Mouse (Mus musculus): ENCODE measurements around the gene Ccdc9b.

The Ccdc9b gene

DNA sequence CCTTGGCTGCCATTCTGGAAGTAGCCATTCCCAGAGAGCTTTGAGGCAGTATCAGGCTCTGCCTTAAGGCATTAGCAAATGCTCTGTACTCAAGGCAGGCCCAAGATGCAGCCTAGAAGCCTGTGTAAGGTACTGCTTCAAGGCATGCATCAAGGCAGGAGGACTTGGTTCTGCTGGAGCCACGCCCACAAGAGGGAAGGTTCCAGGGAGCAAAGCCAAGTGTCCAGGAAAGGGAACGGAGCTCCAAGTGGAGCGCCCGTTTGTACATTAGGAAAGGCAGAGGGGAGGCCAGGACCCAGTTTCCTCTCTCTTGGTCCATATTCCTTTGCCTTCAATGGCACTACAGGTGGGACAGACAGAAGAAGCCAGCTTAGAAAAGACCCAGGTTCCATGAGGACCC is 54.0 kb downstream of the Ccdc9b start:
- DNase-seq, result peak; percentile 36 to 52

- DNase-seq, result no peak
These were observed 56.0 kb downstream of the Ccdc9b start for GRCm38 (mm10) chr2:118706436-118706835.
